Mouse (Mus musculus) bone marrow macrophage, adult 2 months (primary cell): Measurements from ENCODE around the gene Rai14.

Source experiments
- CTCF ChIP-seq: IDR thresholded peaks from 2 replicates; pipeline ENCODE4 v1.5.1; 2012; ENCODE audit warnings: low read depth, mild to moderate bottlenecking, low read length, moderate library complexity
- POLR2A ChIP-seq: IDR thresholded peaks from 2 replicates; pipeline ENCODE4 v1.6.1; 2012; ENCODE audit warnings: mild to moderate bottlenecking, low read depth, low read length, borderline replicate concordance

DNA sequence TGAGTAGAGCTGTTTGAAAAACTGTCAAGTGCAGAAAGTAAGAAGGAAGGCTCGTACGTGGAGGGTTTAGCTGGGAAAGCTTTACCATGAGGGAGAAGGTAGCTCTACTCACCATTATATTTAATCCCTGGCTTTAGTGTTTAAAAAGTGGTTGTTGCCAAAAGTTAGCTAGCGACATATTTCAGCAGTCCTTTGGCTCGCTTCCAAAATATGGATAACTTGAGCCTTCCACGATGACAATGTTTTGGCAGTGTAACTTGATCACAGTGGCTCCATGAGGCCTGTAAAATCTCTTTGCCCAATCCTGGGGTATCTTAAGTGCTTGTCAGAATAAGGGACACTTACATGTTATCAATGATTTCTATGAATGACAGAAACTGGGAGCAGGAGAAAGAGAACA is 12.9 kb downstream of the Rai14 start:
- TF ChIP-seq CTCF (no peak), POLR2A (no peak)
